Mouse (Mus musculus) lung, postnatal 10 days (tissue): Measurements from ENCODE around the gene Cyp11a1.
A peak's percentile ranks its signal among the peaks of the same experiment; 100 is the strongest.

Source experiments
- DNase-seq: peaks from one replicate; pipeline ENCODE4 v3.0.0; 2021

Gene Cyp11a1

GRCm38 (mm10) chr9:58047061-58047460 is 40.9 kb downstream of the Cyp11a1 start:
- DNase-seq: peak; percentile 32

DNA sequence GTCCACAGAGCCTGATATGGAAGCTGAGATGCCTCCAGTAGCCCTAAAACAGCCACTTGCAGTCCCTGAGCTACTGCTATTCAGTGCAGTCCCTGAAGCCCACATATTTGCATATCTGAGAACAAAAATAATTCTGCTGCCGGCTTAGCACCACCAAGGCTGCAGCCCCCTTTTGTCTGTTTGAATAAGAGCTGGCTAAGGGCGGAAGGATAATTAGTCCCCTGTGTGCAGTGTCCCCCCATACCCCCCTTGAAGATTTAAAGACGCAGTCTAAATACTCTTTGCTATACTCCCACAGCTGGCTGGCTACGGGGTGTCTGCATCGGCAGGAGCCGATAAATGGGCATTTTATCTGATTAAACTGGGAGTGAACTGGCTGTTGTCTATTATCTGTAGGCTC is 42.4 kb downstream of the Cyp11a1 start:
- no peak for DNase-seq

- no peak for DNase-seq
These were observed 43.0 kb downstream of the Cyp11a1 start for GRCm38 (mm10) chr9:58049186-58049585.

GRCm38 (mm10) chr9:58049861-58050260 is 43.6 kb downstream of the Cyp11a1 start:
- no peak for DNase-seq

- DNase-seq: no peak
These were observed 45.7 kb downstream of the Cyp11a1 start for GRCm38 (mm10) chr9:58051937-58052336.

DNA sequence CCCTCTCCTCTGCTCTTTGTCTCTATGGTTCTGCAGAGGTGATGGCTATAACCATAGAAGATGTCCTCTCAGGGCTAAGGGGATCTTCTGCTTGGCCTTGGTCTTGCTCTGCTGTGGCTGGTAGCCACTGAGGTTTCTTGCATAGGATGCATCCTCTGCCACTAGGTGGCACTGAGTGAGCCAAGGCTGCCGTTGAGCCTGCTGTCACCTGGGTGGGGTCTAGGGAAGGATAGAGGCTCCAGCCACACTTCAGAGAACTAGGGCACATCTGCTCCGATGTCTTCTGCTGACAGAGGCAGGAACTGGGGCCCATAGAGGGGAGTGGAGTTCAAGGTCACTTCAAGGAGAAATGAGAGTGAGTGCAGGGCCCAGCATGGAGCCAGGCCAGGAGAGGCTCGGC is 46.9 kb downstream of the Cyp11a1 start:
- DNase-seq: peak; percentile 68

DNA sequence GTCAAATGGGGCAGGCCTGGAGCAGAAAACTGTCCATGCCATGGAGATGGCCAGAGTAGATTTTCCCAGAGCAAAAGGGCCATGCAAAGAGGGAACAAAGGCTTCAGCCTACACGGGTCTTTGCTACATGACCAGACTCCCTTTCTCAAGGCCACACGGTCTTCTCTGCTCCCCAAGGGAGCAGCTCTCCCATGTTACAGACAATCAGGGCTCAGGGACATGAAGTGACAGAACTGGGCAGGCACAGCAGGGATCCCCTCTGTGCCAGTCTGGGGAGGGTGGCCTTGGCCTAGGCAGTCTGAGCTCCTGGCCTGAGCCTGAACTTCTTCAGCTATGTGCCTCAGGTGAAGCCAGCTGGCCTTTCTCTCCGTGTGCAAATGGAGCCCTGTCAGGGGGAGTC is 47.3 kb downstream of the Cyp11a1 start:
- DNase-seq: no peak

DNA sequence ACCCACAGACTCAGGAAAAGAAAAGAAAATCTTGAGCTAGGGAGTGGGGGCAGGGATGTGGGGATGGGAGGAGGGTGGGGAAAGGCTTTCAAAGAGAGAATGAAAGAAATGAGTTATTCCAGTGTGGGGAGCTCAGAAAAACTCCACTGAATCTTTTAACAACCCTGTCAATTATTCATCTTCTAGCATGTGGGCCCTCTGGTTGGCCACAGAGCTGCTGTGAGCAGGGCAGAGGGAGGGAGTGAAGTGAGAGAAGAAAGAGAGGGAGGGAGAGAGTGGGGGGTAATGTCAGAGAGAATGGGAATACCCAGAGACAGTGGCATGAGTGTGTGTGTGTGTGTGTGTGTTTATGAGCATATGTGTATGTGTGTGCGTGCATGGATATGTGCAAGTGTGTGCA is 47.8 kb downstream of the Cyp11a1 start:
- DNase-seq: no peak

GRCm38 (mm10) chr9:58055666-58056065 is 49.5 kb downstream of the Cyp11a1 start:
- no peak for DNase-seq

GRCm38 (mm10) chr9:58059920-58060319 is 53.7 kb downstream of the Cyp11a1 start:
- no peak for DNase-seq

GRCm38 (mm10) chr9:58060677-58061667 is 54.8 kb downstream of the Cyp11a1 start:
- peak; percentile 74 for DNase-seq

- no peak for DNase-seq
These were observed 57.3 kb downstream of the Cyp11a1 start, which contains the start of gene Stra6 for GRCm38 (mm10) chr9:58063531-58063930. TSS of gene Stra6 (plus strand) at chr9:58063788.

DNA sequence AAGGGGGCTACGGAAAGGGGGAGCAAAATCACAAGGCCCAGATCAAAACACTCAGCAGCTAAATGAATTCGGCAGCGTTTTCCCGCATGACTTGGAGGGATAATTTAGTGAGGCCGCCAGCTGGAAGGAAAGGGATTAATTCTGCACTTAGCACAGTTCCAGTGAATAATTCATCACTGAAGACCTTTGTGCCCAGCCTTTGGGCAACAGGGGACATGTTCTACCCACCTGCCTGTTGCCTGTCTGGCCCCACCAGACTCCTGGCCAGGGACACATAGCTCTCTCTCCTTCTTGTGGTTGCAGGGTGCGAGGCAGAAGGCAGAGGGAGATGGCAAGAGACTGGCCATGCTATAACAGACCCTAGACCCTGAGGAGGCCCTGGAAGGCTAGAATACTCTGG is 59.3 kb downstream of the Cyp11a1 start:
- DNase-seq: no peak

DNA sequence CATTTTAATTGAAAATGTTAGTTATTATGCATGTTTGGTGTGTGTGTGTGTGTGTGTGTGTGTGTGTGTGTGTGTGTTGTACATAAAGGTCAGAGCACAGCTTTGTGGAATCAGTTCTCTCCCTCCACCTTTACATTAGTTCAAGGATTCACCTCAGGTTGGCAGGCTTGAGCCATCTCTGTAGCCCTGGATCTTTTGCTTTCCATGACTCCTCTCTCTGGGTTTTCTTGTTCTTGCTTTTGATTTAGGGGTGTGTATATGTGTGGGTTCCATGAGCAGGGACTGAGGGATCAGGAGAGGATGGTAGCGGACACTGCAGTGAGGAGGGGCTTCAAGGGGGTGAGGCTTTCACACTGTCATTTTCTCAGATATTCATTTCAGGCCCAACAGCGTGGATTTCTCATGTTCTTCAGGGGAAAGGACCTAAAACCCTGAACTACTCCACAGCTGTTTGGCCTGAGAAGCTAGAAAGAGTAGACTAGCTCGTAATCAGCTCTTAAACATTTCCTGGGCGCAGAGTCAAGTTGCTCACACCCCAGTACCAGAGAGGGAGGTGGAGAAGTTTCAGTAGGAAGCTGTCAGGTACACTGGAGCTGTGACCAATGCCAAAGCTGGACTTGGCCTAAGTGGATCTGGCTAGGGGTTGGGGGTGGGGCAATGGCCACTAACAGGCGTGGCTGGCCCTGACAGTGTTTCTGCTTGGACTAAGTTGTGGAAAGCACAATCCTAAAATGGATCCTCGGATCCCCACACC is 59.9 kb downstream of the Cyp11a1 start:
- DNase-seq: no peak

DNA sequence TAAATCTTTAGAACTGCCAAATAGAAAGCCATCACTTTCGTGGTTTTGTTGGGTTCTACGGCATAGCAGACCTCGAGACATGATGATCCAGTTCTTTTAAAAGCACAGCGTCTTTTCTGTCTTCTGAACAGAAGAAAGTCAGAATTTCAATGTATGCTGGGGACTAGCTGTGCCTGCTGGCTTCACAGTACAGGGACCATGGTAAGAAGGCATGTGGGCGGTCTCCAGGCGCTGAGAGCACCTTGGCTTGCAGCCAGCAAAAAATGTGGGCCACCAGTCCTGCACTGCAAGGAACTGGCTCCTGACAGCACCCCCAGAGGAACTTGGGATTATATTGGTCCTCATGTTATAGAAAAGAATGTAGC is 60.5 kb downstream of the Cyp11a1 start:
- no peak for DNase-seq

- DNase-seq: no peak
These were observed 61.3 kb downstream of the Cyp11a1 start for GRCm38 (mm10) chr9:58067546-58067945.

- no peak for DNase-seq
These were observed 68.3 kb downstream of the Cyp11a1 start for GRCm38 (mm10) chr9:58074561-58074960.
